Mouse (Mus musculus): ENCODE results near the gene Heatr9.

DNA sequence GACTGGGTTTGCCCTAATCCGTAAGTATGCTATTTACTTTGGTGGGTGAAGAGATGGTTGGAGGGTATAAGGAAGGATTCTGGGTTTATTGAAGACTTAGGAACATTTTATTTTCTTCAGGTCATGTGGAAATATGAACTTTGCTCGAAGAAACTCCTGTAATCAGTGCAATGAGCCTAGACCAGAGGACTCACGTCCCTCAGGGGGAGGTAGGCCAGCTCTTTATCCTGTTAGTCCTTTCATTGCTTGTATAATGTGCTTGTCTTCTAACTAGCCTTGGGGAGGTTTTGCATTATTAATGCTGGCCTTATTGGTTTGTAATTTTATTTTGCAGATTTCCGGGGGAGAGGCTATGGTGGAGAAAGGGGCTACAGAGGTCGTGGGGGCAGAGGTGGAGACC is 17.7 kb downstream of the Heatr9 start:
- TF ChIP-seq CTCF (IDR thresholded peaks at IDR 0.05), result no peak
- TF ChIP-seq EP300 (IDR thresholded peaks at IDR 0.05), result no peak
